Mouse (Mus musculus) heart, adult 2 months (tissue): Measurements from ENCODE around the gene Prkcq.

ENCODE experiments used
- CTCF ChIP-seq: fragments of 200-600 bp; IDR thresholded peaks from 2 replicates; pipeline ENCODE4 v1.8.1; 2022; ENCODE audit warnings: antibody characterized with exemption, mild to moderate bottlenecking, moderate library complexity
- EP300 ChIP-seq: fragments of 200-500 bp; IDR thresholded peaks from 2 replicates; pipeline ENCODE4 v1.6.1; 2011; ENCODE audit warnings: low read depth, low read length, control low read depth; ENCODE audit not compliant: insufficient read depth

DNA sequence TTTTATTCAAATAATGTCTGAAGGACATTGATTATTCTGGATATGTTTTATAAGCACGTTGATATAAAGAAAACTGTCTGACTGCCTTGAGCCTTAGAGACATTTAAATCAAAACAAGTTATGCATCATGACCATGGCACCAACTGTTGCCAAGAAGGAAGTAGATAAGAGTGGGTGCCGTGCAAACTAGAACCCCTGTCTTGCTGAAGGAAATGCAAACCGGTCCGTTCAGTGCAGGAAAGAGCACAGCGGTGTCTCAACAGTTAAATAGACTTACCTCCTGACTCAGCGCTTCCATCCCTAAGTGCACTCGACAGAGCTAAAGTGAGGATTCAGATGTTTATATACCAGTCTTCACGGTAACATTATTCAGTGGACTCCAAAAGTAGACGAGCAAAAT, 36.4 kb downstream of the Prkcq start:
- TF ChIP-seq EP300 (no peak), CTCF (no peak)
